Mouse (Mus musculus): Measurements from ENCODE around the gene Fkbp7.
"Not testable (repeated sequence)": the region's sequence is repeated elsewhere in the genome, so short reads cannot be mapped to it uniquely, and the experiment has no call there.

The Fkbp7 gene

DNA sequence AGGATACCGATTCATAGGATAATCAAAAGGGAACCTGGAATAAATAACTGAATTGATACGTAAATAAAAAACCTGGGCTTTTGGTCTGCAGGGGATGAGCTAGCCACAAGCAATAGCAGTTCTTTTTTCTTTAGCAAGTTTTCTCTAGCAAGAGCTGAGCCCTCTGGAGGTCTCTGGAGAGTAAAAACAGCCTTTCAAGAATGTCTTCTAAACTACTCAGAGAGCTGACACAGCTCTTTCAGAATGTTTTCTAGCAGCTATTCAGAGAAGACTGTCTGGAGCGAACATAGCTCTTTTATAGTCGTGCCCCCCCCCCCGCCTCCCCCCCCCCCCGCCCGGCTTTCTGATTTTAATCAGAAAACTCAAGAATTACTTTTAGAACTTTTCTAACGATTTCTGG, 13.5 kb downstream of the Fkbp7 start:
- no peak for DNase-seq

DNA sequence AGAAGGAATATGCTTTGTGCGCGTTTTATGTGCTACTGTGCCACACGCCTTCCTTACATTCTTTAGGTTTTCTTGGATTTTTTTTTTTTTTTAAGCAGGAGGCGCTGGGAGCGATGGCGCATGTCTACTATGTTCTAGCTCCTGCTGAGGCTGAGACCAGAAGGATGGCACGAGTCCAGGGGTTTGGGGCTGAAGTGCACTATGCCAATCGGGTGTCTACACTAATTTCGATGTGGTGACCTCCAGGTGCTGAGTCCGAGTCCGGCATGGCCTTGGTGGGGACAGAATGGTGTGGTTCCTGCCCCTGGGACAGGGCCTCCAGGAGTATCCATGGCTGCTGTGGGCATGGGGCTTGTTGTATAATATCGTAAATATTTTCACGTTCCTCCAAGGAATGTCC, 14.4 kb downstream of the Fkbp7 start:
- DNase-seq: no peak

- DNase-seq: peak; percentile 42
Measured at GRCm38 (mm10) chr2:76655982-76656381, 16.9 kb downstream of the Fkbp7 start.

DNA sequence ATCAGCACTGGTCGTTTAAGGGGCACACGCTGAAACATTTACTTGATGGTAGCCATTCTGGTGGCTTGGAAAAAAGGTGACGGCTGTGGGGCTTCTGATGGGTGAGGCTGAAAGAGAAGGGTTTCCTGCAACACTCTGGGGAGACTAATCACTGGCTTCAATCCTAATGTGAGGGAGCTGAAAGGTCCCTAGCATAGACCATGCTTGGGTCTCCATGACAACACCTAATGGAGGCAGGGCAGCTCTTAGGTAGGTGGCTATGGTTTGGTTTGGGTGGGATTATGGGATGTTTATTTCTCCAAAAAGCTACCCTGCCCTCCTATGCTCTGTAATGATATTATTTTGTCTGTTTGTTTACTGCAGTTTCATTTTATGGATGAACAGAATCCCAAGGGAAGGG, 17.5 kb downstream of the Fkbp7 start:
- DNase-seq: no peak

- DNase-seq: peak; percentile 24
Measured at GRCm38 (mm10) chr2:76654646-76655045, 18.3 kb downstream of the Fkbp7 start.

DNA sequence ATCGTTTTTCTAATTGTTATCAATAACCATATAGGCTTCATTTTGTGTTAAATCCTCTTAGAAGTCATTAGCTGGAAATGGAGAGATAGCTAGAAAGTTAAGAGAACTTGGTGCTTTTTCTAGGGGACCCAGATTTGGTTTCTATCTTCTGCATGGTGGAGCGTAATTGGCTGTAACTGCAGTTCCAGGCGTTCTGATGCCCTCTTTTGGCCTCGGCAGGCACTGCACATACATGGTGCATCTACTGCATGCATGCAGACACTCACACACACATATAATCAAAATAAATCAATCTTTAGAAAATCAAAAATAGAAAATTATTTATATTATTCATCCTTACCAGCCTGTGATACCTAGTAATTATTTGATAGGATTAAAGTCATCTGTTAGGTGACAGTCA, 19.8 kb downstream of the Fkbp7 start:
- no peak for DNase-seq

GRCm38 (mm10) chr2:76648666-76649141, 24.2 kb downstream of the Fkbp7 start:
- DNase-seq: peak; percentile 26

- peak; percentile 99 for DNase-seq
Measured at GRCm38 (mm10) chr2:76647883-76648570, 24.9 kb downstream of the Fkbp7 start, which contains the start of the genes Prkra and Pjvk. Gene Prkra, minus strand, starts transcription at chr2:76648015. Gene Pjvk, plus strand, starts transcription at chr2:76648476.

- DNase-seq: no peak
Measured at GRCm38 (mm10) chr2:76647441-76647869, 25.5 kb downstream of the Fkbp7 start.

- no peak for DNase-seq
Measured at GRCm38 (mm10) chr2:76643801-76644200, 29.1 kb downstream of the Fkbp7 start.

- no peak for DNase-seq
Measured at GRCm38 (mm10) chr2:76639637-76640036, 33.3 kb downstream of the Fkbp7 start.

GRCm38 (mm10) chr2:76631600-76631999, 41.3 kb downstream of the Fkbp7 start:
- no peak for DNase-seq

DNA sequence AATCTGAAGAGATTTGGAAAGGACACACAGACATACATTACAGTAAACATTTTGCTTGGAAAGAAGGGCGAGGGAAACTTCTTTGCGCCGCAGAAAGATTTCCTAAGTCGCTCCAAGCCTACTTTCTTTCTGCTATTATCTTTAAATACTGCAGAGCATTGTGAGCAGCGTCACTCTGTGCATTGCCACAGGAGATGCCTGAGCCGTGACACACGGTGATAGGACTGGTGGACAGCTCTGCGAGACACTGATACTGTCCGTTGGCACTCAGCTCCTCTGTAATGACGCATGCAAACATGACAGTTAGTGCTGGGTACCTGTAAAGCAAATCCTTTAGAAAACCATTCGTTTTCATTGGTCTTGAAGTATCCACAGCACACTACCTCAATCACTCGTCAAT, 42.6 kb downstream of the Fkbp7 start:
- DNase-seq: no peak

DNA sequence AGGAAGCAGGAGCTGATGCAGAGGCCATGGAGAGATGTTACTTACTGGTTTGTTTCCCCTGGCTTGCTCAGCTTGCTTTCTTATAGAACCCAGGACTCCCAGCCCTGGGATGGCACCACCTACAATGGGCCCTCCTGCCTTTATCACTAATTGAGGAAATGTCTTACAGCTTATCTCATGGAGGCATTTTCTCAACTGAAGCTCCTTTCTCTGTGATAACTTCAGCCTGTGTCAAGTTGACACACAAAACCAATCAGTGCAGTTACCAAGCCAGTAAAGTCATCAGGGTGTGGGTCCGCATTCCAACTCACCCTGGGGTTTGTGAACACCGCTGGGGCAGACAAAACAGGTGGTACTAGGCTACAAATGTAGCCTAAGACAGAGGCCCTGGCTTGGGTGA, 50.6 kb downstream of the Fkbp7 start:
- not testable (repeated sequence) for DNase-seq

- no peak for DNase-seq
Measured at GRCm38 (mm10) chr2:76621724-76622123, 51.2 kb downstream of the Fkbp7 start.

- DNase-seq: no peak
Measured at GRCm38 (mm10) chr2:76620188-76620587, 52.7 kb downstream of the Fkbp7 start.

GRCm38 (mm10) chr2:76618078-76618477, 54.8 kb downstream of the Fkbp7 start:
- peak; percentile 66 for DNase-seq

Data from lung, postnatal 10 days (tissue).